Mouse (Mus musculus): ENCODE data around the gene Calm3. TPM values are rescaled to one million over a fixed set of nuclear protein-coding genes. Genes with fewer than 3 reads are reported as not detected.

The Calm3 gene
- polyA plus RNA-seq, 1 experiment from 2014 or later = 154 TPM

GRCm38 (mm10) chr7:16916342-16917265, 7.3 kb downstream of the Calm3 start:
- no peak for ATAC-seq (ENCODE audit: low FRiP score, low TSS enrichment)
- no peaks in the 10 kb centered on the region for H3K27me3 ChIP-seq (ENCODE audit: insufficient read depth, low read length)
- H3K4me3 ChIP-seq (ENCODE audit: low read length) = no peak overlapping the region
- no peak overlapping the region for H3K27ac ChIP-seq (ENCODE audit: low read length)
- no peak overlapping the region for H3K4me2 ChIP-seq (replicated peaks; ENCODE audit: low read depth, low read length)
- 79% methylated on average over 29 of the region's 30 CpGs for WGBS
- no peak overlapping the region for H3K9ac ChIP-seq (replicated peaks; ENCODE audit: low read length)
- H3K9me3 ChIP-seq (ENCODE audit: low read length) = no peaks in the 10 kb centered on the region
- peaks cover 52% of the 10 kb centered on the region for H3K36me3 ChIP-seq (ENCODE audit: insufficient read depth, low read length)
- H3K4me1 ChIP-seq (ENCODE audit: insufficient read depth, low read length) = peaks cover 34% of the 10 kb centered on the region

- no peak overlapping the region for H3K4me2 ChIP-seq (replicated peaks; ENCODE audit: low read depth, low read length)
Observed at GRCm38 (mm10) chr7:16915461-16916340, 8.2 kb downstream of the Calm3 start.

GRCm38 (mm10) chr7:16914453-16915343, 9.2 kb downstream of the Calm3 start:
- Histone ChIP-seq H3K4me1 (ENCODE audit: insufficient read depth, low read length) (peaks cover 21% of the 10 kb centered on the region), H3K27me3 (ENCODE audit: insufficient read depth, low read length) (no peaks in the 10 kb centered on the region), H3K9me3 (ENCODE audit: low read length) (no peaks in the 10 kb centered on the region), H3K9ac (replicated peaks; ENCODE audit: low read length) (no peak overlapping the region), H3K4me2 (replicated peaks; ENCODE audit: low read depth, low read length) (no peak overlapping the region), H3K4me3 (ENCODE audit: low read length) (no peak overlapping the region), H3K27ac (ENCODE audit: low read length) (no peak overlapping the region), H3K36me3 (ENCODE audit: insufficient read depth, low read length) (peaks cover 51% of the 10 kb centered on the region)
- WGBS = 84% methylated on average over 18 of the region's 18 CpGs
- ATAC-seq (ENCODE audit: low FRiP score, low TSS enrichment) = no peak

More at GRCm38 (mm10) chr7:16915461-16916340, 8.2 kb downstream of the Calm3 start:
- Histone ChIP-seq H3K9ac (replicated peaks; ENCODE audit: low read length) (no peak overlapping the region), H3K4me3 (ENCODE audit: low read length) (no peak overlapping the region), H3K4me1 (ENCODE audit: insufficient read depth, low read length) (peaks cover 25% of the 10 kb centered on the region), H3K36me3 (ENCODE audit: insufficient read depth, low read length) (peaks cover 52% of the 10 kb centered on the region), H3K9me3 (ENCODE audit: low read length) (no peaks in the 10 kb centered on the region), H3K27ac (ENCODE audit: low read length) (no peak overlapping the region), H3K27me3 (ENCODE audit: insufficient read depth, low read length) (no peaks in the 10 kb centered on the region)
- no peak for ATAC-seq (ENCODE audit: low FRiP score, low TSS enrichment)
- WGBS = 89% methylated on average over 32 of the region's 32 CpGs

GRCm38 (mm10) chr7:16913806-16914452, 10.0 kb downstream of the Calm3 start:
- H3K4me1 ChIP-seq (ENCODE audit: insufficient read depth, low read length) = peaks cover 20% of the 10 kb centered on the region
- ATAC-seq (ENCODE audit: low FRiP score, low TSS enrichment) = peak; percentile 75; the same call in 1 of the 2 replicates
- 28% methylated on average over 10 of the region's 10 CpGs for WGBS

GRCm38 (mm10) chr7:16912360-16912759, 11.6 kb downstream of the Calm3 start:
- ATAC-seq (ENCODE audit: low FRiP score, low TSS enrichment) = no peak
- Histone ChIP-seq H3K4me2 (replicated peaks; ENCODE audit: low read depth, low read length) (no peak overlapping the region), H3K4me3 (ENCODE audit: low read length) (no peak overlapping the region), H3K27ac (ENCODE audit: low read length) (no peak overlapping the region), H3K36me3 (ENCODE audit: insufficient read depth, low read length) (peaks cover 30% of the 10 kb centered on the region), H3K4me1 (ENCODE audit: insufficient read depth, low read length) (peaks cover 22% of the 10 kb centered on the region), H3K9me3 (ENCODE audit: low read length) (no peaks in the 10 kb centered on the region), H3K27me3 (ENCODE audit: insufficient read depth, low read length) (no peaks in the 10 kb centered on the region), H3K9ac (replicated peaks; ENCODE audit: low read length) (no peak overlapping the region)
- WGBS = 71% methylated on average over 6 of the region's 6 CpGs

More at GRCm38 (mm10) chr7:16913806-16914452, 10.0 kb downstream of the Calm3 start:
- Histone ChIP-seq H3K36me3 (ENCODE audit: insufficient read depth, low read length) (peaks cover 46% of the 10 kb centered on the region), H3K4me2 (replicated peaks; ENCODE audit: low read depth, low read length) (no peak overlapping the region), H3K27me3 (ENCODE audit: insufficient read depth, low read length) (no peaks in the 10 kb centered on the region), H3K9me3 (ENCODE audit: low read length) (no peaks in the 10 kb centered on the region), H3K27ac (ENCODE audit: low read length) (no peak overlapping the region), H3K4me3 (ENCODE audit: low read length) (no peak overlapping the region), H3K9ac (replicated peaks; ENCODE audit: low read length) (no peak overlapping the region)

GRCm38 (mm10) chr7:16911904-16912303, 12.0 kb downstream of the Calm3 start:
- 93% methylated on average over 3 of the region's 3 CpGs for WGBS
- H3K9me3 ChIP-seq (ENCODE audit: low read length) = no peaks in the 10 kb centered on the region
- H3K27ac ChIP-seq (ENCODE audit: low read length) = no peak overlapping the region
- no peak overlapping the region for H3K4me2 ChIP-seq (replicated peaks; ENCODE audit: low read depth, low read length)
- H3K36me3 ChIP-seq (ENCODE audit: insufficient read depth, low read length) = peaks cover 26% of the 10 kb centered on the region
- no peak overlapping the region for H3K4me3 ChIP-seq (ENCODE audit: low read length)
- peaks cover 22% of the 10 kb centered on the region for H3K4me1 ChIP-seq (ENCODE audit: insufficient read depth, low read length)
- ATAC-seq (ENCODE audit: low FRiP score, low TSS enrichment) = no peak
- H3K27me3 ChIP-seq (ENCODE audit: insufficient read depth, low read length) = no peaks in the 10 kb centered on the region
- H3K9ac ChIP-seq (replicated peaks; ENCODE audit: low read length) = no peak overlapping the region

- Histone ChIP-seq H3K4me1 (ENCODE audit: insufficient read depth, low read length) (peaks cover 39% of the 10 kb centered on the region), H3K4me2 (replicated peaks; ENCODE audit: low read depth, low read length) (no peak overlapping the region), H3K4me3 (ENCODE audit: low read length) (no peak overlapping the region), H3K36me3 (ENCODE audit: insufficient read depth, low read length) (peaks cover 7% of the 10 kb centered on the region), H3K9me3 (ENCODE audit: low read length) (no peaks in the 10 kb centered on the region), H3K27me3 (ENCODE audit: insufficient read depth, low read length) (no peaks in the 10 kb centered on the region), H3K9ac (replicated peaks; ENCODE audit: low read length) (0 out of 2 replicates have a peak overlapping the region, but pooled peaks have one; percentile 15), H3K27ac (ENCODE audit: low read length) (no peak overlapping the region)
- 27% methylated on average over 10 of the region's 10 CpGs for WGBS
- ATAC-seq (ENCODE audit: low FRiP score, low TSS enrichment) = no peak
Observed at GRCm38 (mm10) chr7:16909909-16910308, 14.0 kb downstream of the Calm3 start.

- no peaks in the 10 kb centered on the region for H3K36me3 ChIP-seq (ENCODE audit: insufficient read depth, low read length)
- no peaks in the 10 kb centered on the region for H3K9me3 ChIP-seq (ENCODE audit: low read length)
- H3K9ac ChIP-seq (replicated peaks; ENCODE audit: low read length) = no peak overlapping the region
- no peak overlapping the region for H3K27ac ChIP-seq (ENCODE audit: low read length)
- no peak overlapping the region for H3K4me3 ChIP-seq (ENCODE audit: low read length)
- ATAC-seq (ENCODE audit: low FRiP score, low TSS enrichment) = no peak
- no peaks in the 10 kb centered on the region for H3K27me3 ChIP-seq (ENCODE audit: insufficient read depth, low read length)
- H3K4me2 ChIP-seq (replicated peaks; ENCODE audit: low read depth, low read length) = peak overlapping the region; percentile 1; the same call in 1 of the 2 replicates
- peaks cover 48% of the 10 kb centered on the region for H3K4me1 ChIP-seq (ENCODE audit: insufficient read depth, low read length)
- WGBS = 52% methylated on average over 11 of the region's 11 CpGs
Observed at GRCm38 (mm10) chr7:16908859-16909258, 15.1 kb downstream of the Calm3 start.
